Mouse (Mus musculus) ES-E14 (cell line): ENCODE measurements around the gene Cmah.

ENCODE experiments used
- CHD2 ChIP-seq: IDR thresholded peaks from 2 replicates; pipeline ENCODE4 v1.6.1; 2014; ENCODE audit warnings: mild to moderate bottlenecking, low read depth, low read length, inconsistent platforms
- HCFC1 ChIP-seq: IDR thresholded peaks from 2 replicates; pipeline ENCODE4 v1.6.1; 2012; ENCODE audit warnings: low read length, inconsistent platforms, borderline replicate concordance; ENCODE audit not compliant: insufficient read depth
- MAFK ChIP-seq: IDR thresholded peaks from 2 replicates; pipeline ENCODE4 v1.6.1; 2014; ENCODE audit warnings: mild to moderate bottlenecking, low read depth, low read length, inconsistent platforms; ENCODE audit not compliant: insufficient read depth
- ZC3H11A ChIP-seq: IDR thresholded peaks from 2 replicates; pipeline ENCODE4 v1.6.1; 2012; ENCODE audit warnings: low read depth, mild to moderate bottlenecking, inconsistent platforms, low read length, borderline replicate concordance

- TF ChIP-seq HCFC1 (no peak), CHD2 (no peak), MAFK (no peak), ZC3H11A (no peak)
Measured at GRCm38 (mm10) chr13:24380713-24381112, 53.5 kb downstream of the Cmah start.
